Mouse (Mus musculus): Measurements from ENCODE around the gene Bag6. TPM values are rescaled to one million over a fixed set of nuclear protein-coding genes. Genes with fewer than 3 reads are reported as not detected.

Bag6 gene
- total RNA-seq, 2 experiments from 2014 or later, result 284 to 308 TPM

GRCm38 (mm10) chr17:35146139-35146538 lies 11.2 kb downstream of the Bag6 start:
- no peak for DNase-seq (ENCODE audit: low spot score in 2 of 2)

GRCm38 (mm10) chr17:35147348-35147747 lies 12.4 kb downstream of the Bag6 start:
- DNase-seq (ENCODE audit: low spot score in 2 of 2), result no peak

- DNase-seq (ENCODE audit: low spot score in 2 of 2), result no peak
These were observed 13.1 kb downstream of the Bag6 start for GRCm38 (mm10) chr17:35147922-35148639.

- no peak for DNase-seq (ENCODE audit: low spot score in 2 of 2)
These were observed 17.1 kb downstream of the Bag6 start for GRCm38 (mm10) chr17:35152121-35152520.

- DNase-seq (ENCODE audit: low spot score in 2 of 2), result no peak
These were observed 18.1 kb downstream of the Bag6 start for GRCm38 (mm10) chr17:35153077-35153476.

- no peak for DNase-seq (ENCODE audit: low spot score in 2 of 2)
These were observed 19.0 kb downstream of the Bag6 start for GRCm38 (mm10) chr17:35153931-35154330.

- no peak for DNase-seq (ENCODE audit: low spot score in 2 of 2)
These were observed 19.6 kb downstream of the Bag6 start for GRCm38 (mm10) chr17:35154616-35155015.

GRCm38 (mm10) chr17:35155451-35155850 lies 20.5 kb downstream of the Bag6 start:
- DNase-seq (ENCODE audit: low spot score in 2 of 2), result no peak

GRCm38 (mm10) chr17:35156461-35157200 lies 21.7 kb downstream of the Bag6 start:
- DNase-seq (ENCODE audit: low spot score in 2 of 2), result no peak

- no peak for DNase-seq (ENCODE audit: low spot score in 2 of 2)
These were observed 22.3 kb downstream of the Bag6 start for GRCm38 (mm10) chr17:35157254-35157653.

- DNase-seq (ENCODE audit: low spot score in 2 of 2), result no peak
These were observed 22.7 kb downstream of the Bag6 start for GRCm38 (mm10) chr17:35157661-35158175.

GRCm38 (mm10) chr17:35158850-35159593 lies 24.0 kb downstream of the Bag6 start:
- DNase-seq (ENCODE audit: low spot score in 2 of 2), result no peak

GRCm38 (mm10) chr17:35159638-35160037 lies 24.7 kb downstream of the Bag6 start:
- DNase-seq (ENCODE audit: low spot score in 2 of 2), result no peak

- DNase-seq (ENCODE audit: low spot score in 2 of 2), result no peak
These were observed 26.4 kb downstream of the Bag6 start for GRCm38 (mm10) chr17:35161421-35161820.

GRCm38 (mm10) chr17:35162121-35162520 lies 27.1 kb downstream of the Bag6 start:
- no peak for DNase-seq (ENCODE audit: low spot score in 2 of 2)

- DNase-seq (ENCODE audit: low spot score in 2 of 2), result no peak
These were observed 27.8 kb downstream of the Bag6 start for GRCm38 (mm10) chr17:35162730-35163129.

GRCm38 (mm10) chr17:35163326-35164081 lies 28.5 kb downstream of the Bag6 start:
- no peak for DNase-seq (ENCODE audit: low spot score in 2 of 2)

GRCm38 (mm10) chr17:35164218-35164567 lies 29.2 kb downstream of the Bag6 start:
- DNase-seq (ENCODE audit: low spot score in 2 of 2), result no peak

- peak; percentile 99 for DNase-seq (ENCODE audit: low spot score in 2 of 2)
These were observed 29.8 kb downstream of the Bag6 start, which contains the start of gene Prrc2a for GRCm38 (mm10) chr17:35164568-35165450. Prrc2a (minus strand) TSS chr17:35164897.

Data from layer of hippocampus, postnatal 10 days (tissue).